Mouse (Mus musculus) v-Abl transformed pro-B cells (cell line): Measurements from ENCODE around the gene Cenpv.
"Not testable (repeated sequence)": the region's sequence is repeated elsewhere in the genome, so short reads cannot be mapped to it uniquely, and the experiment has no call there.

Experiments used
- in situ Hi-C, 2 experiments: fragments of 400-800 bp; cut with MboI; formaldehyde crosslinking; loops; one replicate each; pipeline ENCODE4 v1.15.1; 2025; ENCODE audit not compliant: unreplicated experiment in 2 of 2

Cenpv gene

DNA sequence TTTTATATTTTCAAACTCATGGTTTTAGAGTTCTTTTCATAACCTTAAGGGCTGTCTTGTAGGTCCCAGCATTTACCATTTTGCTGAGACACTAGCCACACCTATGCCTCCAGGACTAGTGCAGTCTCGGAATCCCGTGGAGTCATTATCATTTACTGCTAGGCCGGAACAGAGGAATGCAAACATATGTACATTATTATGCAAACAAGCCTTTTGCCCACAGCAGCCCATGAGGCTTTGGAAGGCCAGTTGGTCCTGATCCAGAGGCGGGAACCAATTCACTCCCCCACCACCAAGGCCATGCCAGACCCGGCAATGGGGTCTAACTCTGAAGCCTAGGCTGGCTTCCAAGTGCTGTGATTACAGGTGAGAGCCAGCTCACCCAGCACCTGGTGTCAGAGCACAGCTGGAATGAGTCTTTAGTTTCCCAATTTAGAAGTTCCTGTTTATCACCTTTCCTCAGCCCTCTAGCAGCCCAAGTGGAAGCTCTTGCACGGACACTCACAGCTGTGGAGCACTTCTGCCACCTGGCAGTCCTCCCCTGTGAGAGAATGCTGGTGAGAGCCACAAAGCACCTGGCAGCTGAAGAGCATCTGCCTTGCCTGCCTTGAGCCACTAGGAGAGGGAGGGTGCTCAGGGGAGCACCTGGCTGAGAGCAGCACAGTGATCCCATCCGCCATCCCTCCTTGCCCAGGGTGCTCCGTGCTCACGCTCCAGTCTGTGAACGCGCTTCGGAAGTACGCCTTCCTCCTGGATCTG lies 27.4 kb downstream of the Cenpv start:
- in situ Hi-C loops: no loop called here

DNA sequence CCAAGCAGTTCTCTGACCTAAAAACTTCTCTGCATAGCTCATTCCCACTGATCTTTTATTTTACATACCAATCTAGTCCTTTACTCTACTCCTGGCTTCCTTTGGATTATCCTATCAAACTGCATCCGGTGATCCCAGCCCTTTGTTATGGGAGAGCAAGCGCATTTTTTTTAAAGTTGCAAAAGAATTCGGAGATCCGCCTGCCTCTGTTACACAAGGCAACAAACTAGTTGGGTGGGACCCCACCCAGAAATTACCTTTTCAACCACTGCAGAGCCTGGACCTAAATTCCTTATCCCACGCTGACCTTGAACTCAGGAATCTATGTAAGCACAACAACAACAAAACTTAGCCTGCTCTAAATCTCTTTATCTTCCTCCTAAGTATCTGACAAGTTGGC lies 28.1 kb downstream of the Cenpv start:
- in situ Hi-C loops: no loop called here

DNA sequence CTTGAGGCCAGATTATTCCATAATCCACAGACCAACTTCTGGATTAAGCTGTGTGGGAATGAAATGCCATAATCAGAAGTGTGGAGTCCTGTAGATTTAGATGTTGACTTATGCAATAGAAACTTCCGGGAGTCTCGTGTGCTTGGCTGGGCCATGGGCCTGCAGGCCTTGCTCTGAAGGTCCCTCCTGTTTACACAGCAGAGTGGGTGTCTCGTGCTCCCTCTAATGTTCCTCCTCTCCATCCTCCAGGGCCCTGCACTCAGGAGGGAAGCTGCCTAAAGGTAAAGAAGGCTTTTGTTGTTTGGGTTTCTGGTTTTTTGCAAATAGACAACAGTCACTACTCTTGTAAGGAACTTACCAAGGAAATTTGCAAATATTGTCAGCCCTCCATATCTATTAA lies 29.5 kb downstream of the Cenpv start:
- in situ Hi-C loops: no loop called here

DNA sequence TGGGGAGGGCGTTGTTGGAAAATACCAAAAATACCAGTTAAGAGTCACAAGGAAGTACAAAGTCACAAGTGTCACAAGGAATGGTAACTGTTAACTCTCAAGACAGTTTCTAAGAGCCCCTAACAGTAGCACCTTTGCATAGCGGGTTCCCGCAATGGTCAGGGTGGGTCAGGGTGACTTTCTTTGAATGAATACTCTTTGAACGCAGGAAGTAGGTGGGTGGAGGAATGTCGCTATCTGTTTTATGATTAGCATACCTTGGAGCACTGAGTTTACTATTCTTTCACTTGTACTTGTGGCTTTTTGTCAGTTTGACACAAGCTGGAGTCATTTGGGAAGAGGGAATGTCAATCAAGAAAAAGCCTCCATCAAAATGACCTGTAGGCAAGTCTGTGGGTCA lies 30.2 kb downstream of the Cenpv start:
- in situ Hi-C loops: not testable (repeated sequence)

DNA sequence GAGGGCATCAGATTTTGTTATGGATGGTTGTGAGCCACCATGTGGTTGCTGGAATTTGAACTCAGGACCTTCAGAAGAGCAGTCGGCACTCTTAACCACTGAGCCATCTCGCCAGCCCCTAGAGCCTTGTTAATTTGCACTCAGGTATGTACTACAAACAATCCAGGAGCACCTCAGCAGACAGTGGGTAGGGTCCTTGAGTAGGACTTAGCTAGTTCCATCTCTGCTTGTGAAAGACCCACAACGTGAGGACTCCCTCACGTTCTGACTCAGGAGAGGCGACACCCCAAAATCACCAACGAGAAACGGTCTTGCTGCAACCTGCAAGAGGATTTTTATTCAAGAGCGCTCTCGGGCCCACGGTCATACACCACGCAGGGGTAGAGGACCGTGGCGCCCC lies 30.7 kb downstream of the Cenpv start:
- in situ Hi-C loops: not testable (repeated sequence)

DNA sequence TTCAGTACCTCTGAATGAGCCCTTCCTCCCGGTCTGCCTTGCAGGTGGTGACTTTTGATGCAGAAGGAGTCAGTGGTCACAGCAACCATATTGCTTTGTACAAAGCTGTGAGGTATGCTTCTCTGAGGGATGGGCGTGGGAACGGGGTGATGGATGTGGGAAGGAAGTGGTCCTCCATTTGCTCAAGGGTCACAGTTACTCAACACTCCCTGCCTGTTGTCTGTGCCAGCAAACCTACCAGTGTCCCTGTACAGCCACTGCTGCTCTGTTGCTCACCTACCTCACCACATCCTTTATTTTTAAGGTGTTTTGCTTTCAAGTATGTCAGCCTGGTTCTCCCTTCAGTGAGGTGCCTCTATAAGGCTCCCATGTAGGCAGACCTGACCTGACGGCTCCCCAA lies 31.4 kb downstream of the Cenpv start:
- in situ Hi-C loops: no loop called here

DNA sequence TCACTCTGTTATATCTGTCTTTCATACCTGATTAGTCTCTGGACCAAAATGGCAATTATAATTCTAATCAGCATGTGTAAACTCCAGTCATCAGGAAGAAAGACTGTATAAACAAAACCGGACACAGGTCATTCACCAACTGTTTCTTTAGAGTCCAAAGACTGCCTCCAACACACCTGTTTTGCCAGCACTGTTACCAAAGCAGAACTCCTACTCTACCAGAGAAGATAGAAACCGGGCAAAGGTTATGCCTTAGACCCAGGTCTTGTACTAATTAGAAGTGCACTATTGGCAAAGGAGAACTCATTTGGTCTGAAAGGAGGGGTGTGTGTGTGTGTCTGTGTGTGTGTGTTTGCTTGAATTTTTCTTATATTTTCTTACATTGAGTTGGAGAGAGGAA lies 38.5 kb downstream of the Cenpv start:
- in situ Hi-C loops: no loop called here

DNA sequence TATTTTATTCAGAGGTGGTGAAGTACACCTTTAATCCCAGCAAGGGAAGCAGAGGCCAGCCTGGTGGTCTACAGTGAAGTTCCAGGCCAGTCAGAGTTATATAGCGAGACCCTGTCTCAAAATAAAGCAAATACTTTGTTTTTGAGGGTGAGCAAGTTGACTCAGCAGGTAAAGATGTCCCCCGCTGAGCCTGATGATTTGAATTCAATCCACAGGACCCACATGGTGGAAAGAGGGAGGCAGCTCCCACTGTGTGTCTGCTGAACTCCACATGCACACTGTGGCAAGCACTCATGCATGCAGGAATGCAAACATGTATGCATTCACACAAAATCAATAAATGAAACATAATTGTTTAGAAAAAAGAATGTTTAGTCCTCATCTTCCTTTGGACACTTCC lies 40.3 kb downstream of the Cenpv start:
- in situ Hi-C loops: loop anchor here in 1 of 2 experiments (5.0 to 10.0 kb wide), 2 partner anchors 102 to 176 kb away; no protein-coding TSS in a partner anchor

DNA sequence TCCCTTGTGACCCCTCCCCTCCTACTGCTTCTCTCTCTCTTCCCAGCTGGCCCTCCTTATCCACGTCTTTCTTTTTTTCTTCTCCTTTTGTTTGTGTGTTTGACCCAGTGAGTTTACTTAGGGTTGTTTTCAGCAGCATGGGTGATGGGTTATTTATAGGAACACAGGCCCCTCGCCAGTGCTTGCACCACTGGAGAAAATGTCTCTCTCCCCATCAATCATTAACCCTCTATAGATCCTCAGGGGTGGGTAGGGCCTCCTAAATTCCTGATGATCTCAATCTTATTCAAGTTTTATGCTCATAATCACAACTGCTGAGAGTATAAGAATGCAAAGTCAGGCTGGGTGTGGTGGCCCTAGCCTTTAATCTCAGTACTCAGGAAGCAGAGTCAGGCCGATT lies 41.9 kb downstream of the Cenpv start:
- in situ Hi-C loops: loop anchor here in 1 of 2 experiments (5.0 to 10.0 kb wide), 2 partner anchors 100 to 178 kb away; no protein-coding TSS in a partner anchor

DNA sequence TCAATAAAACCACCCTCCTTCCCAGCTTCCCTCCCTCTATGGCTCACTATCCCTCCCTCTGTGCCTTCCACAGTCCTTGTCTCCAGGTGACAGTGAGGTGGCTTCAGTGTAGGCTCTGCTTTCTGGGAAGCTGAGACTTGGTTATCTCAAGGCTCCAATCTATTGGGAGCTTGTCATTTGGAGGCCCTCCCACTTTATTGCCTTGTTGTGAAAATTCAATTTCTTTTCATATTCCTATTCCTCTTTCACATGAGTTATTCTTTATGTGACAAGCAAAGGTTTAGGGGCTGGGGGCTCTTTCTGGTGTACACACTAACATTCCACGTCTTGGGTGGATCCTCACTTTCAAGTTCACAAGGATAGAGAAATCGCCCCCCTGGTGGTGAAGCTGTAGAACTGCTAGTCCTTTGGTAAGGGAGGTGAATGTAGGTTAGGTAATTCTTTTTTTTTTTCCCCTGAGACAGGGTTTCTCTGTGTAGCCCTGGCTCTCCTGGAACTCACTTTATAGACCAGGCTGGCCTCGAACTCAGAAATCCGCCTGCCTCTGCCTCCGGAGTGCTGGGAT lies 42.8 kb downstream of the Cenpv start:
- in situ Hi-C loops: loop anchor here in 1 of 2 experiments (5.0 to 10.0 kb wide), 2 partner anchors 99 to 179 kb away; no protein-coding TSS in a partner anchor

DNA sequence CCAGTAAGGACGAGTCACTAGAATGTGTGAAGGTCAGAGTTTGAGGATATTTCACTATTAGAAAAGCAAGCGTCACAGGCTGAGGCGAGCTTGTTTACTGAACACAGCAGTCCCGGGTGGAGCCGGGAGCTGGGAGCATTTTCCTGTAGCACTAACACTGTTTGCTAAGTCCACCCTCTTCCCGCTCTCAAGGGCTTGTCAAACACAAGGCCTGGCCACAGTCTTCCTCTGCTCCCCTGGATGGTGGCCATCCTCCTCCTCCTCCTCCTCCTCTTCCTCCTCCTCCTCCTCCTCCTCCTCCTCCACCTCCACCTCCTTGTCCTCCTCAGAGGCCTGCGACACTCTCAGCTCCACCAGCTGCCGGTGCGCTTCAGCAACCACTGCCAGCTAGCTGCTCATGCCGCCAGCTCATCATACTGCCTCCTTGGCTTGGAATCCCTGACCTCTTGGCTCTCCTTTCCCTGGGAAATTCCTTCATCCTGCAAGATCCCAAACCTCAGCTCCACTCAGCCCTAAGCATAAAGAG lies 43.7 kb downstream of the Cenpv start:
- in situ Hi-C loops: loop anchor here in 1 of 2 experiments (5.0 to 10.0 kb wide), 2 partner anchors 98 to 179 kb away; no protein-coding TSS in a partner anchor

DNA sequence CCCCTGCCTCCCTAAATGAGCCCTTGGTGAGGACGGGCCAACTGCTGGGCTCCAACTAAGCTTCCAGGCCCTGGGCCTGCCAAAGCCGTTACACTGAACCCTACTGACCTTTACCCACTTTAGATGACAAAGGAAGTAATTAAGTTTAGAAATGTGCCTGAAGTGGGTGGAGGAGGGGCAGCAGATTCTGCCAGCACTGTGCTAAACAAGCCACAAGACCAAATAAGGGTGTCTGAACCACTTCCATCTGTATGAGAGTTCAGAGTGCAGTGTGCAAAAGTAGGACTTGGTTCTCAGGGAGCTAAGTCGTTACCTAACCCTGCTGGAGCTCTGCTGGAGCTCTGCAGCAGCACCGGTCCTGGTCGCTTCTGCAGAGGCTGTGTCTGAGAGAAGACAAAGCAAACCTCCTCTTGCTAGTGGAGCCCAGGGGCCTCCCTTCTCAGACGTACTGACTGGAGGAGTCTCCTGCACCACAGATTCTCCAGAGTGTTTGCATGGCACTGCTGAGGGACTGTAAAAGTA lies 44.2 kb downstream of the Cenpv start:
- in situ Hi-C loops: loop anchor here in 1 of 2 experiments (5.0 to 10.0 kb wide), 2 partner anchors 98 to 180 kb away; no protein-coding TSS in a partner anchor

DNA sequence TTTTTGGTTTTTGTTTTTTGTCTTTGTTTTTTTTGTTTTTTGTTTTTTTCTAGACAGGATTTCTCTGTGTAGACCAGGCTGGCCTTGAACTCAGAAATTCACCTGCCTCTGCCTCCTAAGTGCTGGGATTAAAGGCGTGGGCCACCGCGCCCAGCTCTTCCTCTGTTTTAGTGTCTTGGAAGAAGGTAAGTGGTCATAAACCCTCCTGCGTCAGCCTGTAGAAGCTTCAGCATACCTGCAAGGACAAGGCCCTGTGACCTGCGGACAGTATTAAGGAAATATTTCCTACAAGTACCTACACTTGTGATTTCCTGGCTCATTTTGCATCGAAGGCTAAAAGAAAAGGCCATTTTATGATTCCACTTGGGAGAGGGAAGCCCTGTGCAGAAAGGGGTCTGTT lies 45.4 kb downstream of the Cenpv start:
- in situ Hi-C loops: loop anchor here in 1 of 2 experiments (10.0 kb wide), 1 partner anchor 181 kb away; no protein-coding TSS in a partner anchor

DNA sequence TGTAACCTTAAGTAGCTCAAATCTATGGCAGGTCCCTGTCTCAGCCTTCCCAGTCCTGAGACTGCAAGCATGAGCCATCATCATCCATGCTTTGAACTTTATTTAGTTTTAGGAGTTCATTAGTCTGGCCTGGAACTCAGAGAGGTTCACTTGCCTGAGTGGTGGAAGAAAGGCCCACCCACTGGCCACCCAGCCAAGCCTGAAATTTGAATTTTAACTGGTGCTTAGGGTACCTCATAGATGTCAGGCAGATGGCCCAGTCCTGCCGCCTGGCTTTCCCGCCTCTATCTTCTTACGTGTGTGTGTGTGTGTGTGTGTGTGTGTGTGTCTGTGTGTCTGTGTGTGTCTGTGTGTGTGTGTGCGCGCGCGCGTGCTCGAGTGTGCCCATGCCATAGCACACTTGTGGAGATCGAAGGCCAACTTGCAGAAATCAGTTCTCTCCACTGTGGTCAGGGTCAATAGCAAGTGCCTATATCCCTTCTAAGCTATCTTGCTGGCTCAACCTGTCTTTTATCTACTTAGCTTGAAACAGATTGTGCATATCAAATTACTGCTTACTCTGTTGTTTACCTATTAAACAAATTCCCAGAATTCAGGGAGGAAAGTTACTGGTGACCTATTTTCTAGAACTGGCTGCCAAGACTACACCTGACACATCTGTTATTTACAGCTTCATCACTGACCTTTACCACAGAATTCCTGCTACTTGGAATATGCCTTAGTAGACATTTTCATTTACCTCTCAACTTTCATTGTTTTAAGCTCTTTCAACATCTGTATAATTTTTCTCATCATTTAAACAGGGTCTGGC lies 51.3 kb downstream of the Cenpv start:
- in situ Hi-C loops: no loop called here

DNA sequence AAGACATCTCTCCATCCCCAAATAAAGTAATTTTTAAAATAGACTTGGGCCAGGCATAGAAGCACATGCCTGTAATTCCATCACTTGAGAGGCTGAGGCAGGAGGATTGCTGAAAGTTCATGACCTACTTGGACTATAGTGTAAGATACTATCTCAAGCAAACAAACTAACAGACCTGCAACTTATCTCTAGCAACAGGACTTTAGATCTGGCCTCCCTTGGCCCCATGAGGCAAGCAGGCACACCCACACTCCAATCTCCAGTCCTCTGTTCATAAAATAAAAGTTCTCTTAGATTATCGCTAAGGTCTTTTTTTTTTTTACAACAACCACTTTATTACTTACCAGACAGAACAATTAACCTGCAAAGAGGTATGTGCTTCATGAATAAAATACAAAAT lies 52.1 kb downstream of the Cenpv start:
- in situ Hi-C loops: no loop called here

DNA sequence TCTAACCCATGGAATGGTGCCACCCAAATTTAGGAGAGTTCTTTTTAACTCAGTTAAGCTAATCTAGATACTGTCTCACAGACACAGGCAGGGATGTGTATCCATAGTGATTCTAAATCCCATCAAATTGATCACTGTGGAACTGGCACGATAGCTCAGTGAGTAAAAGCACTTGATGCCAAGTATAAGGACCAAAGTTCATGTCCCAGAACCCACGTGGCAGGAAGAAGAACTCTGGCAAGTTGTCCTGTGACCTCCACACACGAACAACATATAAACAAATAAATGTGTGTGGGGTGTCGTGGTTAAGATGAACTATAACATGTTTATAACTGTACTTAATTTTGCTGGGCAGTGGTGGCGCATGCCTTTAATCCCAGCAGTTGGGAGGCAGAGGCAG lies 59.5 kb downstream of the Cenpv start:
- in situ Hi-C loops: no loop called here

DNA sequence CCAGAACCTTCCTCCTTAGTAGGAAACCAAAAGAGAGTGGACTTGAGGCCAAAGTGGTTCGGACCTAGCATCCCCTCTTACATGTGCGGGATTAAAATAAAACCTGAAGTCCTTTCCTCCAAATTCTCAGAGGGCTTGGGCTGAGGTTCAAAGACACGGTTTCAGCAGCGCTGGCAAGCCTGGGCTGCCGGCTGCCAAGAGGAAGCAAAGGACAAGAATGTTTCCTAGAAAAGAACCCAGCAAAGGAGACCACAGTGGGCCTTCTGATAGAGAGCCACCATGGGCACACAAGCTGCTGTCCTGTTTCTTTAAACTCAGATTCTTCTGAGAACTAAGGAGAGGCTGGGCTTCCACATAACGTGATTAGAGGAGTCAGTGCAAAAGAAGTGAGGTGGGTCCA lies 60.1 kb downstream of the Cenpv start:
- in situ Hi-C loops: no loop called here

DNA sequence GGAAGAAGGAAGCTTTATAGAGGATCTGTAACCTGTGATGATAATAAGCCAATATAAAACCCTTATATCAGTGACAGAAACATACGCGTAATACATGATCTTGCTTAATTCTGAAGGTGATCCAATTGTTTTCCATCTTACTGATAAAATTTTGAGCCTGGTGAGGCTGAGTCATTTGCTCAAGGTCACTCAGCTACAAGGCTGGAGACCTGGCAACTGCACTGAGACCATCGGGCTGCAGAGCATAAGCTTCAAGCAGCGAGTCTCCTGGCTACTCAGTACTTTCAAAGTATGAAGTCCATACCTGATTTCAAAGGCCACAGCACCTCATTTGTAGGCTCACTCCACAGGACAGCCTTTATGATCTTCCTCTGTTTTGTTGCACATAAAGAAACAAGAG lies 62.9 kb downstream of the Cenpv start:
- in situ Hi-C loops: no loop called here
